Mouse (Mus musculus) hindbrain, embryonic 13.5 days (tissue): ENCODE measurements around the gene Nudt1. TPM values are rescaled to one million over a fixed set of nuclear protein-coding genes. Genes with fewer than 3 reads are reported as not detected.

Experiments
- ATAC-seq: fragments of 200-750 bp; cut with Nextera tagmentation; 2 replicates; pipeline ENCODE4 v1.8.0; 2017; ENCODE audit warnings: moderate TSS enrichment; ENCODE audit not compliant: low FRiP score
- H3K27ac ChIP-seq: fragments of 300-500 bp; sonication (generic); 2 replicates; pipeline ENCODE4 v1.5.1; 2015; ENCODE audit warnings: inconsistent platforms, mild to moderate bottlenecking, moderate library complexity
- H3K27me3 ChIP-seq: fragments of 300-500 bp; sonication (generic); 2 replicates; pipeline ENCODE4 v1.6.1; 2015; ENCODE audit warnings: mild to moderate bottlenecking, inconsistent platforms
- H3K36me3 ChIP-seq: fragments of 300-500 bp; sonication (generic); 2 replicates; pipeline ENCODE4 v1.6.1; 2015; ENCODE audit warnings: mild to moderate bottlenecking, inconsistent platforms
- H3K4me1 ChIP-seq: fragments of 300-500 bp; sonication (generic); replicated peaks from 2 replicates; pipeline ENCODE4 v1.6.1; 2015; ENCODE audit warnings: inconsistent platforms
- H3K4me2 ChIP-seq: fragments of 300-500 bp; sonication (generic); 2 replicates; pipeline ENCODE4 v1.6.1; 2015; ENCODE audit warnings: inconsistent platforms, mild to moderate bottlenecking, moderate library complexity
- H3K4me3 ChIP-seq: fragments of 300-500 bp; sonication (generic); 2 replicates; pipeline ENCODE4 v1.5.1; 2015; ENCODE audit warnings: mild to moderate bottlenecking, inconsistent platforms
- H3K9ac ChIP-seq: fragments of 300-500 bp; sonication (generic); 2 replicates; pipeline ENCODE4 v1.6.1; 2015; ENCODE audit warnings: mild to moderate bottlenecking, inconsistent platforms
- H3K9me3 ChIP-seq: fragments of 300-500 bp; sonication (generic); 2 replicates; pipeline ENCODE4 v1.6.1; 2016; ENCODE audit warnings: inconsistent platforms
- WGBS: fragments of 180-500 bp; shearing (Covaris S2); methylation state at CpG from one replicate; pipeline ENCODE4 v1.1.7; 2015; 5-methylcytosine and 5-hydroxymethylcytosine counted together
- polyA plus RNA-seq: library from polyadenylated mRNA; unstranded; fragments of >200 nt; fragmentation: Nextera tagmentation; extraction: Ambion mirVana; gene quantifications from 2 replicates; pipeline ENCODE4 v1.2.1, GENCODE M21; 2015

The Nudt1 gene
- polyA plus RNA-seq: 26.8 and 28.6 TPM in 2 replicates

DNA sequence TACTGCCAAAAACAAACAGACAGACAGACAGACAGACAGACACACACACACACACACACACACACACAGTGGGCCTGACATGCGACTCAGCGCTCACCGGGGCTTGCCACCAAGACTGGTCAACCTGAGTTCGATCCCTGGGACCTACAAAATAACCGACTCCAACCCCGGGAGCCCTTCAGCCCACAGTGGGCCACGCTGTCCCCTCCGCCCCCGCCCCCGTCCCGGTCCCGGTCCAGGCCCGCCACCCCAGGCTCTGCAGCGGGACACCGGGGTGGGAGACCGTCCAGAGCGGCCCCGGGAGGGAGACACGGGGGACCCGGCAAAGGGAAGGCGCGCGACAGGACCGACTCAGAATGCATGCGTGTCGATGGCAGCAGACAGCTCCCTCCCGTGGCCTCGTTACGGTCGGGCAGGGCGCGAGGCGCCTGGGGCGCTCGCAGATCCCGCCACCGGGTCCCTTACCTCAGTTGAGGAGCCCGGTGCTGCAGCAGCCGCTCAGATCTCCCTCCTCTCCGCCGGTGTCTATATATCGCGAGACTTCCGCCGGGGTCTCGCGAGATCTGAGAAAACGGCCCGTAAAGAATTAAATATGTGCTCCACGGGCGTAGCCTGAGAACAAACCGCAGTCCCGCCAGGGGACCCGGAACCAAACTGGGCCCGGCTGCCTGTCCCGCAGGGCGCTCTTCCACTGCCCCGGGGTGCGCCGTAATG lies at the start of gene Nudt1, which contains the start of gene Mad1l1:
Nudt1 (plus strand) TSS at position 615 of the 714 bp plus-strand sequence.
Mad1l1 (minus strand) TSS at position 511 of the 714 bp plus-strand sequence.
- peak; percentile 91 for ATAC-seq
- no peaks in the 10 kb centered on the region for H3K9me3 ChIP-seq
- H3K27ac ChIP-seq: peak within 1 kb of the TSS; percentile 83
- H3K4me2 ChIP-seq: peak within 1 kb of the TSS; percentile 84
- peak within 1 kb of the TSS; percentile 95 for H3K4me3 ChIP-seq
- no peaks in the 10 kb centered on the region for H3K27me3 ChIP-seq
- peaks cover 7% of the 10 kb centered on the region for H3K36me3 ChIP-seq
- under 1% methylated on average over 58 of the region's 60 CpGs for WGBS
- H3K9ac ChIP-seq: peak within 1 kb of the TSS; percentile 98
- peaks cover 26% of the 10 kb centered on the region for H3K4me1 ChIP-seq

- H3K27me3 ChIP-seq: no peaks in the 10 kb centered on the region
- peaks cover 4% of the 10 kb centered on the region; the same call in 1 of the 2 replicates for H3K4me1 ChIP-seq
- no peak overlapping the region for H3K4me3 ChIP-seq
- no peak overlapping the region for H3K9ac ChIP-seq
- no peak overlapping the region for H3K4me2 ChIP-seq
- no peak overlapping the region for H3K27ac ChIP-seq
- no peak for ATAC-seq
- no peaks in the 10 kb centered on the region for H3K9me3 ChIP-seq
- 82% methylated on average over 6 of the region's 6 CpGs for WGBS
- H3K36me3 ChIP-seq: peaks cover 17% of the 10 kb centered on the region; the same call in 1 of the 2 replicates
These were observed 44.7 kb upstream of the Nudt1 start for GRCm38 (mm10) chr5:140276779-140277178.

DNA sequence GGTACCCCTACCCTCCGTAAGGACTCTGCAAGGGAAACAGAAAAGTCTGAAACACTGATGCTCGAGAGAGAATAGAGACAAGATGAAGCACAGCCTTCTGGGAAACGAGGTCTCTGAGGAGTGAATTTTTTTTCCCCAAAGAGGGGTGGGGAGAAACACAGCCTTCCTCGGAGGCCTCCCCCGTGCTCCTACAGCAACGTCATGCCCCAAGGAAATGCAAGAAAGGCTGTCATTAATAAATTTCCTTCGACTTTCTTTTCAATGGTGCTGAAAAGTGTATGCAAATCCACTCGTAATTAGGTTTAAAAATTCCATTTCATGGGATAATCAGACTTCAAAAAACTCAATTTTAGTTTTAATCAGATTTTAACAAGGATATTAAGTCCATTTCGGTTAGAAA lies 41.3 kb upstream of the Nudt1 start:
- Histone ChIP-seq H3K4me2 (no peak overlapping the region), H3K4me3 (no peak overlapping the region), H3K36me3 (peaks cover 22% of the 10 kb centered on the region; the same call in 1 of the 2 replicates), H3K27ac (peak overlapping the region; percentile 30; the same call in 1 of the 2 replicates), H3K9me3 (no peaks in the 10 kb centered on the region), H3K27me3 (no peaks in the 10 kb centered on the region), H3K4me1 (peaks cover 10% of the 10 kb centered on the region; the same call in 1 of the 2 replicates), H3K9ac (no peak overlapping the region)
- no peak for ATAC-seq
- WGBS: 58% methylated on average over 9 of the region's 9 CpGs

DNA sequence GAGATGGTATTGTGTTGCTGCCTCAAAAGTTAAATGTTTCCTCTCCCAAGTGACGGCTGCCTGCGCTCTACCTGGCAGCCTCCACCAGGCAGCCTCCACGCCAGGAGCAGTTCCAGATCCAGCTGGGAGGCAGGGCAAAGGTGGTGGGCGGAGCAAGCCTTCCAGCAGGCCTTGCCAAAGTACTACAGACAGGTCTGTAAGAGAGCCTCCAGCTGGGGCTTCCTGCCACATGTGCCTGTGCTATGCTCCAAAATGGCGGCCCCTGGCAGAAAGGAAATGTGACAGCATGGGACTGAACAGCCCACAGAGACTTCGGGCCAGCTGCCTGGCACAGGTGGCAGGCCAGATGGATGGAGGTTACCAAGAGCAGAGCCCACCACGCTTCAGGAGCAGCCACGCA lies 39.1 kb upstream of the Nudt1 start:
- WGBS: 75% methylated on average over 8 of the region's 8 CpGs
- H3K9me3 ChIP-seq: no peaks in the 10 kb centered on the region
- no peak for ATAC-seq
- H3K27me3 ChIP-seq: no peaks in the 10 kb centered on the region
- H3K4me3 ChIP-seq: no peak overlapping the region
- H3K36me3 ChIP-seq: peaks cover 20% of the 10 kb centered on the region; the same call in 1 of the 2 replicates
- no peak overlapping the region for H3K9ac ChIP-seq
- 0 out of 2 replicates have a peak overlapping the region, but pooled peaks have one; percentile 30 for H3K27ac ChIP-seq
- peaks cover 11% of the 10 kb centered on the region; the same call in 1 of the 2 replicates for H3K4me1 ChIP-seq
- H3K4me2 ChIP-seq: no peak overlapping the region

- 99% methylated on average over 3 of the region's 3 CpGs for WGBS
- no peak for ATAC-seq
- H3K27ac ChIP-seq: 0 out of 2 replicates have a peak overlapping the region, but pooled peaks have one; percentile 30
These were observed 38.6 kb upstream of the Nudt1 start for GRCm38 (mm10) chr5:140282900-140283299.

GRCm38 (mm10) chr5:140284011-140284410 lies 37.4 kb upstream of the Nudt1 start:
- 87% methylated on average over 2 of the region's 2 CpGs for WGBS
- no peaks in the 10 kb centered on the region for H3K27me3 ChIP-seq
- H3K36me3 ChIP-seq: peaks cover 14% of the 10 kb centered on the region
- H3K4me3 ChIP-seq: no peak overlapping the region
- no peaks in the 10 kb centered on the region for H3K9me3 ChIP-seq
- no peak overlapping the region for H3K4me2 ChIP-seq
- no peak for ATAC-seq
- no peak overlapping the region for H3K27ac ChIP-seq
- H3K9ac ChIP-seq: no peak overlapping the region
- peaks cover 18% of the 10 kb centered on the region; the same call in 1 of the 2 replicates for H3K4me1 ChIP-seq

More at GRCm38 (mm10) chr5:140282900-140283299, 38.6 kb upstream of the Nudt1 start:
- Histone ChIP-seq H3K9me3 (no peaks in the 10 kb centered on the region), H3K27me3 (no peaks in the 10 kb centered on the region), H3K4me1 (peaks cover 16% of the 10 kb centered on the region; the same call in 1 of the 2 replicates), H3K9ac (no peak overlapping the region), H3K36me3 (peaks cover 15% of the 10 kb centered on the region; the same call in 1 of the 2 replicates), H3K4me3 (no peak overlapping the region), H3K4me2 (no peak overlapping the region)

DNA sequence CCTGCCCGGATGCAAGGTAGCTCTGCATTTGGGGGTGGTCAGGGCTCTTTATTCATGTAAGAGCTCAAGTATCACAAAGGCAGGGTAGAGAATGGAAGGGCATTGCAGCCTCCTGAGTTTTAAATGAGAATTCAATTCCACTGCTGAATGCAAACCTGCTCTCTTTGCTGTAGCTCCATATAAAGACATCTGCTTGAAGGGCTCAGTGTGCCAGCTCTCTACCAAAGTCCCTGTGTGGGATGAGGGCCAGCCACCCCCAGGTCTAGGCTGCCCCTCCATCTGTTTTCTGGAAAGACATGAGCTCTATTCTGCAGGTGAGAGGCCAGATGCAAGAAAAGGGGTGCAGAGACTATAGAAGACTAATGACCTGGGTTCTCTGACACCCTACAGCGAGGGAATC lies 36.7 kb upstream of the Nudt1 start:
- peaks cover 21% of the 10 kb centered on the region for H3K36me3 ChIP-seq
- 80% methylated on average over 2 of the region's 2 CpGs for WGBS
- no peak overlapping the region for H3K27ac ChIP-seq
- no peak overlapping the region for H3K4me3 ChIP-seq
- peaks cover 20% of the 10 kb centered on the region; the same call in 1 of the 2 replicates for H3K4me1 ChIP-seq
- H3K4me2 ChIP-seq: no peak overlapping the region
- H3K9me3 ChIP-seq: no peaks in the 10 kb centered on the region
- no peaks in the 10 kb centered on the region for H3K27me3 ChIP-seq
- H3K9ac ChIP-seq: no peak overlapping the region
- no peak for ATAC-seq

DNA sequence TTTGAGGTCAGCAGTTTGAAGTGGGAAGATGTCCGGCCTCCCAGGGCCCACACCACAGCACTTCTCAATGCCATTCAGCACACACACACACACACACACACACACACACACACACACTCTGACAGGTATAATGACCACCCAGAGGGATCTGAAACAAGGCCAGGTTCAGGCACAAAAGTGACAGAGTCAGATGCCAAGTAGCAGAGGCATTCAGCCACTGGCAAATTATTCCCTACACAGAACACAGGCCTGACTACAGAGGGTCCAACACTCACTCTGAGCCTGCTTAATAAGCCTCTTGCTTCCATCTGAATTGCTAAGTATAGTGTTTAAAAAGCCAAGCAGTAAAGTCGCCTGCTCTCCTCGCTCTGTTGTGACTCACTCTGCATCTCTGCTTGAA lies 33.2 kb upstream of the Nudt1 start:
- Histone ChIP-seq H3K27ac (no peak overlapping the region), H3K9me3 (no peaks in the 10 kb centered on the region), H3K4me2 (no peak overlapping the region), H3K9ac (no peak overlapping the region), H3K4me3 (no peak overlapping the region), H3K4me1 (peaks cover 18% of the 10 kb centered on the region), H3K27me3 (no peaks in the 10 kb centered on the region), H3K36me3 (peaks cover 29% of the 10 kb centered on the region)
- 88% methylated on average over 3 of the region's 3 CpGs for WGBS
- no peak for ATAC-seq

DNA sequence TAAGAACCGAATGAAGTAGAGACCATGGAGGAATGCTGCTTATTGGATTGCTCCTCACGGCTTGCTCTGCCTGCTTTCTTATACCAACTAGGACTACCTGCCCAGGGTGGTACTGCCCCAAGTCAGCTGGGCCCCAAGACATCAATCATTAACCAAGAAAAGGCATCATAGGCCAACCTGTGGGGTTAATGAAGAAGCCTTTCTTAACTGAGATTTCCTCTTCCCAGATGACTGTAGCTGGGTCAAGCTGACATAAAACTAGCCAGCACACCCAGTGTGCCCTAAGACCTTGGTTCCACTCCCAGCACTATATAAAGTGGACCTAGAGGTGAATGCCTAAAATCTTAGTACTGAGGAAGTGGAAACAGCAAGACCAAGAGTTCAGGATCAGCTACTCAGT lies 32.3 kb upstream of the Nudt1 start:
- peaks cover 18% of the 10 kb centered on the region for H3K4me1 ChIP-seq
- no peaks in the 10 kb centered on the region for H3K9me3 ChIP-seq
- no peak overlapping the region for H3K4me2 ChIP-seq
- no peaks in the 10 kb centered on the region for H3K27me3 ChIP-seq
- H3K27ac ChIP-seq: no peak overlapping the region
- no peak overlapping the region for H3K9ac ChIP-seq
- H3K4me3 ChIP-seq: no peak overlapping the region
- no peak for ATAC-seq
- peaks cover 30% of the 10 kb centered on the region for H3K36me3 ChIP-seq
- 89% methylated on average over 2 of the region's 2 CpGs for WGBS

- WGBS: 86% methylated on average over 1 of the region's 1 CpGs
- Histone ChIP-seq H3K4me3 (no peak overlapping the region), H3K9me3 (no peaks in the 10 kb centered on the region), H3K27ac (no peak overlapping the region), H3K36me3 (peaks cover 47% of the 10 kb centered on the region), H3K9ac (no peak overlapping the region), H3K4me2 (no peak overlapping the region), H3K27me3 (no peaks in the 10 kb centered on the region), H3K4me1 (peaks cover 18% of the 10 kb centered on the region)
- ATAC-seq: peak; percentile 78; the same call in 1 of the 2 replicates
These were observed 29.3 kb upstream of the Nudt1 start for GRCm38 (mm10) chr5:140292152-140292551.

DNA sequence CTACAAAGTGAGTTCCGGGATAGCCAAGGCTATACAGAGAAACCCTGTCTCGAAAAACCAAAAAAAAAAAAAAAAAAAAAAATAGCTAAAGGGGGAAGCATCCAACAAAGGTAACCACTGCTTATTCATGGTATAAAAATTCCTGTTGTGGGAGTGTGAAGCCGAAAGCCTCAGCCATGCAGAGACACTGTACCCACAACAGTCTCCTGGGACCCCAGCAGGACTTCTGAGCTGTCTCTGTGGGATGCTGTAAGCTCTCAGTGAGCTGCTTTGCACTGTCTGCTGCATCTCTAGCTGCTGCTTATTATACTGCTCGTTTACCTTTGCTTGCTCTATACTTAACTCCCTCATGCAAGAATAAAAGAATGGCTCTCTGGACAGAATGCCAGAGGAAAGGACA lies 23.2 kb upstream of the Nudt1 start:
- peaks cover 73% of the 10 kb centered on the region for H3K36me3 ChIP-seq
- 91% methylated on average over 4 of the region's 4 CpGs for WGBS
- H3K27me3 ChIP-seq: no peaks in the 10 kb centered on the region

GRCm38 (mm10) chr5:140306016-140306415 lies 15.4 kb upstream of the Nudt1 start:
- 0 out of 2 replicates have a peak, but pooled peaks cover 3% of the 10 kb centered on the region for H3K4me1 ChIP-seq
- H3K9me3 ChIP-seq: no peaks in the 10 kb centered on the region
- H3K27me3 ChIP-seq: no peaks in the 10 kb centered on the region
- H3K9ac ChIP-seq: no peak overlapping the region
- H3K4me2 ChIP-seq: no peak overlapping the region
- H3K36me3 ChIP-seq: peaks cover 91% of the 10 kb centered on the region
- H3K4me3 ChIP-seq: no peak overlapping the region
- no peak for ATAC-seq
- H3K27ac ChIP-seq: no peak overlapping the region
- 80% methylated on average over 8 of the region's 8 CpGs for WGBS

More for the DNA sequence above, 23.2 kb upstream of the Nudt1 start:
- Histone ChIP-seq H3K9ac (no peak overlapping the region), H3K4me2 (no peak overlapping the region), H3K9me3 (no peaks in the 10 kb centered on the region), H3K4me1 (no peaks in the 10 kb centered on the region), H3K27ac (no peak overlapping the region), H3K4me3 (no peak overlapping the region)
- ATAC-seq: no peak
